Mouse (Mus musculus): ENCODE results near the gene Ttc28.

Ttc28 gene

DNA sequence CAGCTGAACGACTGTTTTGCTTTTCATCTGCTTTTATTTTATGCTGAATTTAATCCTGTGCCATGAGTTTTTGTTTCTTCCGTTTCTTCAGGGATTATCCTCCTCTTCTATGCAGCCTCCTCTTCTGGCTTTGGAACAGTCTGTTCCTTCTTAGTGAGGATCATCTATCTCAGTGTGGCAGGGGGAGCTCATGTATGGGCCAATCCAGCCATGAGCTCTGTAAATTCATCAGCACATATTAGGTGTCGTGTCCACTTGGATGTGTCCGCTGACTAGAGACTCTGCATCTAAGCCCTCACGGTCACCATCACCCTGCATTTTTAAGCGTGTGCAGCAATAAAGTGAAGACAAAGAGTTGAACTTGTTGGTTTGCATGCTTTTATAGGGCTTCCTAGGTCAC, 128.8 kb downstream of the Ttc28 start:
- DNase-seq (ENCODE audit: low spot score), result no peak

DNA sequence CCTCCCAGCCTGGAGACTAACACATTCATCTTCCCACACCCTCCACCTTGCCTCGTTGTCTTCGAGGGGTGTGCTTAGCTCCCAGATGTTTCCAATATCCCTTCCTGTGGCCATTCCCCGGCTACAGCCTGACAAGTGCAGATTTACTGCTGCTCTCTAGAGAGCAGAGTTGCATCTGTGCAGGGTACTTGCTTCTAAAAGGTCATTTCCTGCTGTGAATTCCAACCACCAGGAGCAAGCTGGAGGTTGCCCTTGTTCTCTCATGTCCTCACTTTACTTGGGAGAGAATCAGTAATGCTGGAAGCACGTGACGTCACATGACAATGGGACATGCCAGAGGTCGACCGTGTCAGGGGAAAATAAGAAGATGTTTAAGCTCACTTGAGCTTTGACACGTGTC, 131.7 kb downstream of the Ttc28 start:
- DNase-seq (ENCODE audit: low spot score), result no peak

DNA sequence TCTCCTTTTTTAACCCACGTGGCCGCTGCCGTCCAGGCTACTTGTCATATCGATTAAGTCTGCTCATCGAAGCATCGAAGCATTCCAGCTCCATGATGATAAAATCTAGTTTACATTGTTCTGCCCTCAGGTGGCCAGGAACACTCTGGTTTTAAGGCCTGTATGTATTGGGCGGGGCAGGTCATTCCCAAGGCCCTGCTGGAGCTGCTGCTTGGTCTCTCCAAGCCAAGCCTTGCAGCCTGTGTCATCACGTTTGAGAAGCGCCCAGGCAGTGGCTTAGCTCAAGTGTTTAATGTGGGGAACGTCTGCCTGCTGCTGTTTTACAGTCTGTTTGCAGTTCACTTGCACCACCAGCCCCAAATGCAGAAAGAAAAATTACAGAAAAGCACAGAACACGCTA, 132.5 kb downstream of the Ttc28 start:
- no peak for DNase-seq (ENCODE audit: low spot score)

DNA sequence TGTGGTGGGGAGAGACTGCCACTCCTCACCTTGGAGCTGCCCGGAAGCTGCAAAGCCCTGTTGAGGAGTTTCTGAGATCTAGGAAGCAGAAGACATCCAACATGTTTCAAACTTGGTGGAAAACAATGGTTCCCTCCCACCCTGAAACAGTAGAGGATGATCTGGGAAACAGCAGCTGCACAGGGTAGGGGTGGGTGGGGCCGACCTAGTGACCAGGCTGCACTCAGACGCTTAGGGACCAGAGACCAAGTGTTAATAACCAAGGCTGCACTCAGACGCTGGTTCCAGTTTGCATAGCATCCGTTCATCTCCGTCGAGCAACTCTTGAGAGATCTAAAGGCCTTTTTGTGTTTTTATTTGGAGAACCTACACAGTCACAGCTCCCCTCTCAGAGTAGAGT, 133.0 kb downstream of the Ttc28 start:
- no peak for DNase-seq (ENCODE audit: low spot score)

DNA sequence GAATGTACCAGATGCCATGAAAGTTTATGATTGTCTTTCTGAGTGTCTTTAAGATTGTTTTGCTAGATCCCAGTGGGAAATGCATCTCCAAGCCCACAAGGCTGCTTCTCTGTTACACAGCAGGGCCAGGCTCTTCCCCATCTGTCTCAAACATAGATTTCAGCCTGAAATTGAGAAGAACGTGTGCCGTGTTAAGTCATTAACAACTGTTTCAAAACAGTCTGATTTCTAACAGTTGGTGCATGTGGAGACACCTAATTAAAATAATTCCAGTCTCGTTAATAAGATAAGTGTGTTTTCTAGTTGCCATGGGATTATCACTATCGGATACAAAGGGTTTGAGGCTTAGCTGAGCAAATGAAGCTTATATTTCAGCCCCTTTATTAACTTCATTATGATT, 135.4 kb downstream of the Ttc28 start:
- no peak for DNase-seq (ENCODE audit: low spot score)

DNA sequence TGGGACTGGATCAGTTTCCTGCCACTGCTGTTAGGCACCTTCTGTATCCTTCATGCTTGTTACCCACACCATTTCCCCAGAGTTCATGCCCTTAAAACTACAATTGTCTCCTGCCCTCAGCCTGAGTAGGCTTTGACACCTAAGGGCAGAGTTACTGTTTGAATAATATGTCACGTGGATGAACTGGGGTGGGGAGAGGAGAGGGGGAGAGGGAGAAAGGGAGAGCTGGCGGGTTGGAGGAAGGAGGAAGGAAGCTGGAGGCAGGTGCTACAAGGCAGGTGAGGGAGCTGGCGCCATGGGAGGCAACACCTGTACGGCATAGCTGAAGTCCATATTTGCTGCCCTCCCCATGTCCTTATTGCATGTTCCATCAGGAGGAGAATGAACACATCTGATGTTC, 137.7 kb downstream of the Ttc28 start:
- no peak for DNase-seq (ENCODE audit: low spot score)

DNA sequence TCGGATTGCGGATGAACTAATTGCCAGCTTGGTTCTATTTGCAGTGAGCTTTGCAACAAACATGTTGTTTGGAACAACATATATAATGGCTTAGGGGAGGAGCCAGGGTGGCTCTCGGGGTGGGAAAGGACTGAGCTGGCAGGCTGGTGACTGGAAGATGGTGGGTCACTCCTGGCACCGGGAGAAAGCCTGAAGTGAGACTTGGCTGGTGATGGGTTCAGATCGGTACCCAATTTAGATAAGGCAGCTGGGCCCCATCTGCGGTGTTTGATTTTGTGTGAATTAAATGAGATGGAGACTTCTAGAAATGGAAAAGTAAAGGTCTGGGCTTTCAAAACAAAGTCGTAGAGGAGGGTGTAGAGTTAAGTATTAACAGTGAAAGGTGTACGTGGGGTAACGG, 142.7 kb downstream of the Ttc28 start:
- DNase-seq (ENCODE audit: low spot score), result no peak

DNA sequence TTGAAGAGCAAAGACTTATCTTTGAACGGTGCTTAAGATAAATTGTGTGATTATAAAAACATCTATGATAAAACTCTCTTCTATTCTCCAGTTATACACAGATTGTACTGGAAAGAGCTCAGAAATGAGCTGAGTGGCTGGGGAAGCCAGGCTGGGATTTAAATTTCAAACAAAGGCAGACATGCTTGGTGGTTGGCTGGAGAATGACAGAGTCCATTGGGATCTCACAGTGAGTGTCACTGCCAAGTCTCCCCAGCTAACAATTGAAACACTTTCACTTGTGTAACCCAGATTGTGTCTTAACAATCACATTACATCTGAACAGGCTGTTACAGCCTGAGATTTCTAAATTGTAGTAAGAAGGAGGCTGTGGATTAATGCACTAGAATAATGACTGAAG, 143.3 kb downstream of the Ttc28 start:
- no peak for DNase-seq (ENCODE audit: low spot score)

DNA sequence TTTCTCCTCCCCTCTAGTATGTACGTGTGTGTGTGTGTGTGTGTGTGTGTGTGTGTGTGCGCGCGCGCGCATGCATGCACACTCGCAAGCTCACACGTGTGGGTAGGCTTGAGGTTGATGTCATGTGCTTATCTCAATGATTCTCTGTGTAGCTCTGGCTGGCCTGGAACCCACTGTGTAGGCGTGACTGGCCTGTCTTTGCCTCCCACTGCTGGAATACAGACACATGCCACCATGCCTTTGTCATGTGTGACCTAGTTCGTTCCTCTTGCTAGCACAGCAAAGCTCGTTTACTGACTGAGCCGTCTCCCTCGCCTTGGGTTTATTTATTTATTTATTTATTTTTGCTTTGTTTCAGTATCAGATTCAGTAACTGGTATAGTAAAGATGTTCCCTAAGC, 145.0 kb downstream of the Ttc28 start:
- no peak for DNase-seq (ENCODE audit: low spot score)

DNA sequence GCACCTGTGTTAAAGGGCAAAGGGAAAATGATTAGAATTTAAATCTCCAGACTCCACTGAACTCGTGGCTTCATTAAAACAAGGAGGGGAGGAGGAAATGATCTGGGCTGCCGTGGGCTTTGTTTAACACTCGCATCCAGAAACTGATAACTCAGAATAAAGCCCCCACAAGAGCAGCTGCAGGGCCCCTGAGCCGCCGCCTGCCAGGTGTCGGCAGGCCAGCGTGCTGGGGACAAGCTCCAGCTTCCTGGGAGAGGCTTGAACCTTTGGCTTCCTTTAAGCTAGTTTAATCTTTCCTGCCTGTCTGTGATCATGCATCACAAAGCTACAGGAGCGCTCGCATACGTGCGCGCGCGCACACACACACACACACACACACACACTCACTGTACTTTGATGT, 145.9 kb downstream of the Ttc28 start:
- no peak for DNase-seq (ENCODE audit: low spot score)

DNA sequence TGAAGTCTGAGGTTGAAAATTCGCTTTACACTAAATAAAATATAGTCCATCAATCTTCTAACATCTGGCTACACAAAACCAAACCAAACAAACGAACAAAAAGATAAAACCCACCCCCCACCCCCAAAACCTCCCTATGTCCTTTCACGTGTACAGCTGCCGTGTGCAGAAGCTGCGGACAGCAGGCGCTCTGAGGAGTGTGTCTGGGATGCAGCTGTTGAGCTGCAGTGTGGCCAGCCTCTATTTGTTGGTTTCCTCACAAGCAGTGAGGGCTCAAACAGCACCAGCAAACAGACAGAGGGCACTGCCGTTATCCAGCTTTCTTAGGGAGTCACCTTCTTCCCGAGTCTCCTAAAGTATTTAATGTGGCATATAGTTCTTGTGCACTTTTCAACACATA, 146.6 kb downstream of the Ttc28 start:
- DNase-seq (ENCODE audit: low spot score), result no peak

DNA sequence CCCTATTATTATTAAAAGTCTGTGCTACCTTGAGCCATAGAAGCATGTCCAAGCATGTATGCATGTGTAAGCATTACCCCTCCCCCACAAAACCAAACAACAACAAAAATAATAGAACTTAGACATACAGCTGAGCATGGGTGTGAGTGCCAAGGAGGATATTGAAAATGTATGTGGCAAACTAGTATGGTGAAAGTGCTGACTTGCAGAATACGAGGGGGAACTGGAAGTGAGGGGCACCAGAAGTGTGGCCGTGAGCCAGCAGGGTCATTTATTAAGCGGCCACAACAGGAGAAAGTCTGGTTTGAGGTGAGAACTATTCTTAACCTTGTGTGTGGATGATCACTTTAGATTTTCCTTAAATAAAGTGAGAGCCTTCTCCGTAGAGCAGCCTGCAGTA, 148.7 kb downstream of the Ttc28 start:
- DNase-seq (ENCODE audit: low spot score), result no peak

DNA sequence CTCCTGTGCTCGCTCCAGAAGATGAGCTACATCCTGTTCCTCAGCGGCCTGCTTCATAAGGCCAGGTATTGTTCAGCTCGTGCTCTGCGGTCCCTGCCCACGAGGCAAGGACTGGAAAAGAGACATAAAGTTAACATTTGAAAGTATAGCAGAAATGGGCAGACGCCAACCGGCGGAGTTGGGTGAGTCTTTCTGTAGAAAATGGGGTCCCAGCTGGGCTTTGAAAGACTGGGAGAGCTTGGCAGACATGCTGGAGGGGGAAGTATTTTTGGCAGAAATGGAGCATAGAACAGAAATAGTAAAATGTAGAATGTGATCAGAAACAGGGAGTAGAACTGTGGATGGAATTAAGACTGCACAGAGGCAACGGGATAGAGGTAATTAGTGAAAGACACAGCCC, 149.3 kb downstream of the Ttc28 start:
- no peak for DNase-seq (ENCODE audit: low spot score)

DNA sequence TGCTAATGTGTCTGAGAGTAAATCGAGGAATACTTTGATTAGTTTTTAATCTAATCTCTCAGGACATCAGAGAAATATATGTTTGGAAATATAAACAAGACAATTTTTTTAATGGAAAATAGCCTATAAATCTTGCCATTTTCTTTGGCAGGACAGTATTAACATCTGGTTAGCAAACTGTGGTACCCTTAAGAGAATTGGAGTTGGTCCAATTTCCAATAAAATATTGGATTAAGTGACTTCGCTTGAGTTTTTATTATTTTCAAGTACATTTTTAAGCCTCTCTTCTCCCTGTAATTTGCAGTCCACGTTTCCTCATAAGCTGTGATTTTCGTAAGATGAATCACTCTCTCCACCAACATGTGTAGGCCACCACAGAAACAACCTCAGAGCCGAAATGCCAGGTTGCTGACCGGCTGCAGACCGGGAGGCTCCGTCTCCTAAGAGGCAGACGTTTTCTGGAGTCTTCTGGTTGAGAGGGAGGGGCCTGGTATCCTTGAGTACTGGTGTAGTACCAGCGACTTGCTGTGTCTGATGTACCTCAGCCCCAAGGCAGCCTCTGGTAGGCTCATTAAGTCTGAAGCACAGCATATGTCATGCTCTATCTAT, 153.2 kb downstream of the Ttc28 start:
- no peak for DNase-seq (ENCODE audit: low spot score)

DNA sequence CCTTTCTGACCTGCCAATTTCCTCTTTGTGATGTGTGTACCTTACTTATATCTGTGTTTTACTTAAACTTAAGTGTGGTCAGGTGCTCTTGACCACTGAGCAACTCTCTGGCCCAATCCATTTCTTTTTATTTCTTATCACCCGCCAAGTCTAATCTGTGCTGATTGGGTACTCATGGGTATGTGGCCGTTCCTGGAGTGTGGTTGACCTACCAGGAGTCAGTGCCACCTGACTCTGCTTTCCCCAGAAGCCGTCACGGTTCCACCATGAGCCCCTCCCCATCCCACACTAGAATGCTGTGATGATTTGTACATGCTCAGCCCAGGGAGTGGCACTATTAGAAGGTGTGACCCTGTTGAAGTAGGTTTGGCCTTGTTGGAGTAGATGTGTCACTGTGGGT, 153.9 kb downstream of the Ttc28 start:
- no peak for DNase-seq (ENCODE audit: low spot score)

DNA sequence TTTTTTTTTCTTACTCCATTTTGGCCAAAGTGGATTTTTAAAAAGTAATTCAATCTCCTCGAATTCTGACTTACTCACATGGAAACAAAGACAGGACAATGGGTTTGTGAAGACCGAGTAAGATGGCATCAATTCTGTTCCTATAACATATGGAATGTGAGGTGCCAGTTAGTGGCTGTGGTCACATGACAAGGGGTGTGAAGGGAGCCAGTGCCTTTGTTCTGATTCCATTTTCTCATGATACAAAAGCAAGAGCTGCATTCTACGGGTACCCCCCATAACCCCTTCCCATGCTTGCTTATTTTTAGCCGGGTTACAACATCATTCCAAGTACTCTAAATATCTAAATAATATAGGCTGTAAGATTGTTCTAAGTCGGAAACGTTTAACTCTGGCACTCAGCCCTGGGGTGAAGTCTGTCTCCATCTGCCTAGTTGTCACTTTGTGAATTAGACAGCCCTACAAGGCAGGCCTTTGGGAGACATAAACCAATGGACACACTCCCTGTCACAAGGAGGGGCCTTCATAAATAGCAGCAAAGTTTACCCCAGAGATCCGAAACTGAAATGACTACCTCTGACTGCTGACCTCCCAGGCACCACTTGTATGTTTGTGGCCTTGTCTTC, 157.6 kb downstream of the Ttc28 start:
- DNase-seq (ENCODE audit: low spot score), result no peak

DNA sequence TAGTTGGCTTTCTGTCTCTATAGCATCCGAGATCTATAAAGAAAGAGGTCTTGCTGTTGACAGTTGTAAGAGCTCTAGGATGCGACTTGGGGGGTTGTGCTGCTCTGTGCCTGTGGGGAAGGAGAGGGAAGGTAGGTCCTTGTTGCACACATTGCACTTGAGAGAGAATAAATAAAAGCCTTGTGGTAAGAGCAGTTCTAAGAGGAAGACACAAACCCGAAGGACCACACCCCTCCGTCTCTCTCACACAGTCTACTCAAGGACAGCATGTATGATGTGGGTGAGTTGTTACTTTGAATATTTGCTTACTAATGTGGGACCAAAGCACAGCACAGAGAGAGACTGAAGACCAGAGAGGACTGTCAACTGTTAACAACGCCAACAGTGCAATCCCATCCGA, 160.2 kb downstream of the Ttc28 start:
- DNase-seq (ENCODE audit: low spot score), result no peak

DNA sequence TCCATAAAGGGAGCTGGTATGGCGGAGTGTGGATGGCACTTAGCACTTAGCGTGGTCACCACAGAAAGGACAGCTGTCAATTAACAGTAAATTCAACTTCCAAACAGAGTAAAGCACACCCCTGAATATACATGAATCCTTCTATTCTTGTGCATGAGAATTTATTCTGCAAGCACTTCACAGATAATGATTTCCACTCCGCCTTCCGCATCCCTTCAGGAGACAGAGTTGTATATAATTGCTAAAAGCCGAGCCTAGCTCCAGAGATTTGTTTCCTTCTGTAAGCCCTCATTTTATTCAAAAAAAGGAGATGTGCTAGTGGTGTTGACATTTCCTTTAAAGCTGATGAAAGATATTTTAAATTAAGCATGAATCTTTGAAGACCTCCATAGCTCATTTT, 162.3 kb downstream of the Ttc28 start:
- no peak for DNase-seq (ENCODE audit: low spot score)

DNA sequence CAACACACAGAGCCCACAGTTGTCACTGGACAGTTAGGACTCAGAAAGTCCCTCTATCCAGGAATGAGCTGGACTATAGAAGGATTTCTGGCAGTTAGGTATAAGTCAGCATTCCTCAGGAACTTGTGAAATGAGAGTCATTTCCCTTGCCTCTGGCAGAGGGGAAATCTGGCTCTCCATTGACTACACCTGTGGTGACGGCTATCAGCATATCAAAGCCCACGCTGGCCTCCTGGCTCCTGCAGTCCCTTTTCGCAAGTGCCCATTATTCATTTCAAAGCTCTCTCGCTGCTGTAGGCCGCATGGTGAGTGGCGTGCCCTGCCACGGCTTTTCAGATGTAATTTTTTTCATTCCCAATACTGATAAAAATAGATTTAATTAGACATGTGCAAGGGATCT, 164.6 kb downstream of the Ttc28 start:
- no peak for DNase-seq (ENCODE audit: low spot score)

DNA sequence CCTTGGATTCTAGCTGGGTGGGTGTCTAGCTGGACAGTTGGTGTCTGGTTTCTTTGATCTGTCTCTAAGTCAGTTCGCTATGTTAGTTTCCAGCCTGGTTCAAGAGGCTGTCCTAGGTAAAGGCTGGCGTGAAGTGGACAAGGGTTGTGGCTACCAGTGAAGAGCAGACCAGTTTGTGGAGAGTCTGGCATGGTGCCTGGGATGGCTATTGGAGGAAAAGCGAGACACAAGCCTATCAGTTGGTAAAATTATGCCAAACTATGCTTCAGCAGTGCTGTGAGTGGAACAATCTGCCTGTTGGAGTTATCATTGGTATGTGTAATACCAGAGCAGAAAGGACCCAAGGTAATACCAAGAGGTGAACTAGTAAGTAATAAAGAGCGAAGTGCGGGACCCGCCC, 166.8 kb downstream of the Ttc28 start:
- no peak for DNase-seq (ENCODE audit: low spot score)

DNA sequence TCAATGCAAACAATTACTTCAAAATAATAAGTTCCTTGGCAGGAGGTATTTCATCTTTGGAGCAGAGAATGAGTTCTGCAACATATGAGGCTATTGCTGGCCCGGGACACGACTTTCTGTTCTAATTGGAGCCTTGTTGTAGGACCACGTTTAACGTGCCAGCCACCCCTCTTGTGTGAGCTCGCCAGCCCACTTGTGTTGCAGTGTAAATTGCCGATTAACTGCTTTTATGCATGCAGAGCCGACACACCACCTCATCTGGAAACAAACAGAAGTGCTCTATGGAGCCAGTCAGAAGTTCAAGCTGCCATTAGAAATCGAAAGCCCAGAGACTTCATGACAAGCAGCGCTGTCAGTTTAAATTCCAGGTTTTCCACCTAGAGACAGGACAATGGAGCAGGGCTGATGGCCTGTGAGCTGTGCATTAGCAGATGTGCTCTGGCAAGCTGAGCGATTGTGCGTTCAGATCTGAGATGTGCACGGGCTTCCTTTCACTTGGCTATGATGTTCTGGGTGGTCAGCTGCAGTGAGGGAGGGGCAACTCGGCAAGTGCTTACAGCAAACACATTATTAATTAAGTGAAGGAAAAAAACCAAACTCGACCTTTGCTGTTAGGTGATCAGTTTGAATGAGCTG, 167.4 kb downstream of the Ttc28 start:
- DNase-seq (ENCODE audit: low spot score), result no peak

DNA sequence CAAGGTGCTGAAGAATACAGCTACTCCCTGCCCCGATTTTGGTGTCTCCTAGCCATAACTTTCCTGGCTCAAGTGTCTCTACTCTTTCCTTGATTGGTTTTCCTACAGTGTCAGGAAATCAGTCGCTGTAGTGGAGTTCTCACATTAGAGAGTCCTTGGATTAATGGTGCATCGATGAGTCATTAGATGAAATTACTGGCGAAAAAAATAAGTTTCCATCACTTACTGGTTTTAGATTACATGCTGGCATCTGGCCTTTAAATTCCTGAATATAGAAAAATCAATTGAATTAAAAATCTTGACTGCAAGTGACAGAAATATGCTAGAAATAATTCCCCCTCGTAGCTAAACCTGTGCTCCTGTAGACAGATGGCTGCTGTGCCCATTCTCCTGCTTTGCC, 168.4 kb downstream of the Ttc28 start:
- no peak for DNase-seq (ENCODE audit: low spot score)

DNA sequence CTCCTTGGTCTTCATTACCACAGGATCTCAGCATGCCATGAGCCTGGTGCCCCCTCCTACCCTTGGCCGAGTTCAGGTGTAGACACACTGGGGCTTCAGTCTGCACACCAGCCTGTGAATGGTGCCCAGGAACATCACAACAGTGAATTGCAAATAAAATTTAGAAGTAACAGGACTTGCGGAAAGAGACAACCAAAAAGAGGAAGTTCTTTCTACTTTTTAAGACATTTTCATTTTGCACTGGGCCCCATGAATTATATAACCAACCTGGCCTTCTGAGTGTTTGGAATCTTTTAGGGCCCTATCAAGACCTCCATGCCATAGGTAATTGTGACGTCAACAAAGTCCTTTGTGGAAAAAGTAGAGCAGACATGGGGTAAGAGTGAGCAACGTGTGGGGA, 170.0 kb downstream of the Ttc28 start:
- no peak for DNase-seq (ENCODE audit: low spot score)

DNA sequence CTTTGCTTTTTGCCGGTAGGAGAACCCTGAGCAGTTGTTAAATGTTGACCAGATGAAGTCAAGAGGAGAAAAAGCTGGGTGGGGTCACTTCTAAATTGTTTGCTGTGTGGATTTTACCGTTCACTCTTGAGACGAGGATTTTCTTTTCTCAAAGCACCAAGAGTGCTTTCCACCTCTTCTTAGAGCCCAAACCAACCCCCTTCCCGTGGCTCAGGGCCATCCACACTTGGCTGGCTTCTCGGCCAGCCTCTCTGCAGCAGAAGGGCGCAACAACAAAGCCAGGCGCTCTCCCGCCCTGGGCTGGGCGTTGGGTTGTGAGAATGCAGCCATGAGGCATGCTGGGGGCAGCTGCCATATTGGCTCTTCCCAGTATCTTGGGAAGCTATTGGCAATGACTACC, 170.5 kb downstream of the Ttc28 start:
- no peak for DNase-seq (ENCODE audit: low spot score)

All from spleen, adult 12 weeks (tissue).